Mouse (Mus musculus): ENCODE results near the gene Olfr1507.

The Olfr1507 gene

DNA sequence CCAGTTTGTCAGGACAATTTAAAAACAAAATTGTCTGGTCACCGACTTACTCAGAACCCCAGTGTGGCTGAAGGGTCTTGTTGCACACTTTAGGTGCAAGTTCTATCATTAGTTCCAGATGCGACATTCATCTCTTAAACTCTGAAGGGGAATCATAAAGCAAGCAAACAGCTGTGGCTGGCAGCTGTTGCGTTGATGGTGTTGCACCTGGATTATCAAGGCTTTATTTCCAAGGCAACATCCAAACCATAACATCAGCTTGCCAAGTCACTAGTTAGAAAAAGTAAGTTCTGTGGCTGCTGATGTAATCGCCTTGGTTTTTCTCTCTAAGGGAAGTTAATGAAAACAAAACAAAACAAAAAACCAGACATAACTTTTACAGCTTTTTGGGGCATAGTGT, at the start of gene Olfr1507:
Gene Olfr1507 (minus strand): TSS at position 234 of the 400 bp plus-strand sequence.
- no peak for DNase-seq

DNA sequence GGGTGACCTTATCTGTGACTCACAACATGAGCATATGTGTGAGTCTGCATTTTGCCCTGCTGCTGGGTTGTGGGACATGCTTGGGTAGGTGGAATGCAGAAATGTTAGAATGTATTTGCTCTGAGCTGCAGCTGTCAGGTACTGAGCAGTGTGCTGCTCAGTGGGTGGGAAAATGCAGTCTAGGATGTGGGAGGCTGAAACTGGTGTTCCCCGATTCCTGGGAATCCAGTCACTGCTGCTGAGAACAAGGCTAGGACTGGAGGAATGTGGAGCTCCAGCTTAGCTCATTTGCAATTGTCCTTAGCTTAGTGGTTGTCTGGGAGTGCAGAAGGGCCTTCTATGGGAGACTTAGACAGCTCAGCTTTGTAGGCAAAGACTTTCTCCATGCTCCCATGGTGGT, 37.8 kb upstream of the Olfr1507 start:
- DNase-seq, result no peak

DNA sequence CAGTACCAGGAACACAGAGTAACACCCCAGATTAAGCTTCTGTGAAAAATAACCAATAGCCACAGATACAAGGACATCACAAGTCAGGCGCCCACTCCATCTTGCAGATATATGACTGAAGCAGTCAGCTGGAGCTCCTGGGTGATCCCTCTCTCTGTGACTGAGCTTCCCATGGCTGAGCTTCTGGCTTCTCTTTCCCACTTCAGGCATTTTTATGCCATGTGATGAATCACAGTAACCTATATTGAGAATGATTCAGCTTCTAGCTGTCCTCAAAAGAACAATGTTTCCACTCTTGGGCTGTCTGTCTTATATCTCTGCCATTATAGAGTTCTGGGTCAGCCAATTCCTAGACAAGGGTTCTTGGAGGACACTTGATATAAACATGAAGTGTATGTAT, 29.4 kb upstream of the Olfr1507 start:
- no peak for DNase-seq

DNA sequence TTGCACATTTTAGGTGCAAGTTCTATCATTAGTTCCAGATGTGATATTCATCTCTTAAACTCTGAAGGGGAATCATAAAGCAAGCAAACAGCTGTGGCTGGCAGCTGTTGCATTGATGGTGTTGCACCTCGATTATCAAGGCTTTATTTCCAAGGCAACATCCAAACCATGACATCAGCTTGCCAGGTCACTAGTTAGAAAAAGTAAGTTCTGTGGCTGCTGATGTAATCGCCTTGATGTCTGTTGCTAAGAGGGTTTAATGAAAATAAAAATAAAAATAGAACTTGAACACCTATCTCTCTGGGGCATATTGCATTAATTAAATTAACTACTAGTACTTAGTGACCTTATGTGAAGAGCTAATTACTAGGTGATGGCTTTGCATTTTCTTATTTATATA, 28.2 kb downstream of the Olfr1507 start, which contains the start of gene Olfr1508:
Gene Olfr1508 (minus strand): TSS at position 101 of the 400 bp plus-strand sequence.
- DNase-seq, result no peak

DNA sequence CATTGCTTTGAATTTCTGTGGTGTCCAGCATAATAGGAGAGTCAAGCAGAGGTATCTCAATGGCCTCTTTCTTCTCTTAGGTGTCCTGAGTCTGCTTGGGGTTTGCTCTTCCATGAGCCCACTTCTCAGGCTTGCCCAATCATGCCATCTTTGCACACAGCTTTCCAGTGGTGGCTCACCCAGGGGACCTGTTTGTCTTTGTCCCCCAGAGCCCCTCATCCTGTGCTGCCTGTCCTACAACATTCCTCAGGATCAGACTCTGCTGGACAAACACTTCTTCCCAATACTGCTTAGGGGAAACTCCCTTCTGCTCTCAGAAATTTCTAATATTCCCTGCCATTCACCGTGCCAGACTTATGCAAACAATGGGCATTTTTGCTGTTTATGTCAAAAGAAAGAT, 29.8 kb downstream of the Olfr1507 start:
- no peak for DNase-seq

DNA sequence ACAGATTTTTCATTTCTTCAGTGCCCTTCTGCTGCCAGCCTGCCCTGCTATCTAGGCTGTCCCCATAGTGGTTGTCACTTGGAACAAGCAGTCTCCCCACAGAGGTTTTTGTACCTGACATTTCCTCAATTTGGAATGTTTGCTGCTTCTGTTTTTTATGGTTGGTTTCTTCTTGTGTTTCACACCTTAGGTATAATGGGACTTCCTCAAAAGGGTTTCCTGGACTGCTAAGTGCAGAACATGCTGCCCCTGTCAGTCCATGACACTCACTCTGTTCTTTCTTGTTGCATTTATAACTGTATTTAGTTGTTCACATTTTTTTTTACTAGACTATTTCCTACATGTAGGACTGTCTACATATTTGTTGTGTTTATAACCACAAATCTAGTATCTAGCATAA, 33.6 kb downstream of the Olfr1507 start:
- DNase-seq, result no peak

DNA sequence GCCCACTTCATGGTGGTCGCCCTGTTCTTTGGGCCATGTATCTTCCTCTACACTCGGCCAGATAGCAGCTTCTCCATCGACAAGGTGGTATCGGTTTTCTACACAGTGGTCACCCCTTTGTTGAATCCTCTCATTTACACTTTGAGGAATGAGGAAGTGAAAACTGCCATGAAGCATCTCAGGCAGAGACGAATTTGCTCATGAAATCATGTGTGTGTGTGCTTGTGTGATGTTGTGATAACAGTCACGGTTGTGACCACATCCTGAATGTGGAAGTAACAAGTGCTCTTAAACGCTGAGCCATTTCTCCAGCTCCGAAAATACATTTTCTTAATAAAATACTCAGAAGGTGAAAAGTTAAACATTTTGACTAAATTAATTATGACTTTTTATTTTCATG, 44.4 kb downstream of the Olfr1507 start:
- no peak for DNase-seq

DNA sequence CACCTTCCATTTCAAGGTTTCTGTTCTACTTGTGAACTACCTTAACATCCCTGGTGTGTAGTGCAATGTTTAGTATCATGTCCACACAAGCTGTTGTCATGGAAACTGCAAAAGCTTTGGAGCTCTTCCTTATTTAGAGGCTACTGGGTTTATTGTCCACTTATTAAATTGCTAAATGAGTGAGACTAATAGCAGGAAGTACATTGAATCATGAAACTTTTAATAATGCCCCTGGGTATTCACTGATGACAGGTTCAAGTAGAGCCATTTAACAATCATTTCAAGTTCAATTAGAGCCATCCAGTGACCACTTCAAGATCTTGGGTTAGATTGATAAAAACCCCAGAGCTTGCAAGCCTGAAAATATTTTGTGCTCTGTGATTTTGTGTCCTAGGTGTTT, 52.9 kb downstream of the Olfr1507 start, which contains the start of gene Olfr1509:
Gene Olfr1509 (plus strand): TSS at position 301 of the 400 bp plus-strand sequence.
- no peak for DNase-seq

All from kidney, adult 9 months (tissue).